Mouse (Mus musculus) cerebellum, adult (tissue): ENCODE data around the gene Cit.

Source experiments
- ATAC-seq: cut with Nextera tagmentation; 2 replicates; pipeline ENCODE4 v1.9.2; 2017; ENCODE audit warnings: mild to moderate bottlenecking, moderate library complexity, mixed read lengths; ENCODE audit not compliant: insufficient number of reproducible peaks, low FRiP score, low TSS enrichment

Gene Cit

DNA sequence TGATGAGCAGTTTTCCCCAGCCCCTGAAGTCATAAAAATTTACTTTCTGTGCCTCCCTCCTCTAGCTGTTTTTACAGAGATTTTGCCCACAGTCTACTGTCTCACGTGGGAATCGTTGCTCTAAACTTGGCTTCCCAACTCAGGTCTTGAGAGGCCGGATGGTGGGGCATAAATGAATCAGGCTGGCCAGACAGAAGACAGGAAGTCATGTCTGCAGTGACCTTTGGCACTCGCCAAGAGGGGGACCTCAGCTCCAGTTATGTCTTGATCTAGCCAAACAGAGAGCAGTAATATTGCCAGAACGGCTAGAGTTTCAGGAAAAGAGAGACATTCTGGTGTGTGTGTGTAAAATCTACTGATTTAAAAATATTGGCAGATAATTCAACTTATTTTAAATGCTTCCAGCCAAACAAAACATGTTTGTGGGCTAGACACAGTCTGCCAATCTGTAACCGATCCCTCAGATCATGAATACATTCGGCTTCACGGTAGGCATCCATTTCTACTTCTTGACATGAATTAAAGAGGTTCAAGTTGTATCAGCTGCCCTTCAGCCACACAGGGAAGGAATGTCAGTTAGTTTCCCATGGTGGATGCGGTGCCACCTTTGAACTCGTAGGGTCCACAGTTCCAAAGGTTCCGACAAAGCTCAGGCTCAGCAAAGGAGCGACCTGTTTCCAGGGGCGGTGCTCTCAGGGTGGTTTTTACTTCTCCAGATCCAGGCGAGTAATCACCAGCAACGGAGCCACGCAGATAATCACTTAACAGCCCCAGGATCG lies 5.4 kb downstream of the Cit start:
- no peak for ATAC-seq

DNA sequence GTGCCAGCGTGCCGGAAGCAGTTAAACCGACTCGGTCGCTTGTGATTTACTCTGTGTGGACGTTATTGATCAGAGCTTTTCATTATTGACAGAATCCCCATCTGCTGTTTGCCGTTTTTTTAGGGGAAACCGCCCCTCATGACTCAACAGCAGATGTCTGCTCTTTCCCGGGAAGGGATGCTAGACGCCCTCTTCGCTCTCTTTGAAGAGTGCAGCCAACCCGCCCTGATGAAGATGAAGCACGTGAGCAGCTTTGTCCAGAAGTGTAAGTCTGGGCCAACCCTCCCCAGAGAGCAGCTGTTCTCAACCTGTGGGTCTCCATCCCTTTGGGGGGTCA lies 5.9 kb downstream of the Cit start:
- ATAC-seq, result no peak

DNA sequence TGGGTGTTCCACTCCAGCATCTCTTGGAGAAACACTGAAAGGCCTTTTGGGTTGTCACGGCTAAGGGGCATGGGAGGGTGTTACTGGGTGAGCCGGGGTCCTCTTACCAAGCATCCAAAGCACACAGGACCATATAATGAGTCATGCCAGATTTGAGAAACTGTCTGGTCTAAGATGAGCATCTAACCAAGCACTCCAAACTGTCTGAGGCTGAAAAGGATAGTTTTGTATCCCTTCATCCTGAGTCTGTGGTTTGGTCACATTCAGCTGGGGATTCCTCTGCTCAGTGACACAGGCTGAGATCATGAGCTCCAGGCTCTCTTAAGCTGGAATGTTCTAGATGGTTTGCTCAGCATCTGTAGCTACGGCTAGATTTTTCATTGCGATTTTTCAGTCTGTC lies 7.4 kb downstream of the Cit start:
- ATAC-seq, result no peak

DNA sequence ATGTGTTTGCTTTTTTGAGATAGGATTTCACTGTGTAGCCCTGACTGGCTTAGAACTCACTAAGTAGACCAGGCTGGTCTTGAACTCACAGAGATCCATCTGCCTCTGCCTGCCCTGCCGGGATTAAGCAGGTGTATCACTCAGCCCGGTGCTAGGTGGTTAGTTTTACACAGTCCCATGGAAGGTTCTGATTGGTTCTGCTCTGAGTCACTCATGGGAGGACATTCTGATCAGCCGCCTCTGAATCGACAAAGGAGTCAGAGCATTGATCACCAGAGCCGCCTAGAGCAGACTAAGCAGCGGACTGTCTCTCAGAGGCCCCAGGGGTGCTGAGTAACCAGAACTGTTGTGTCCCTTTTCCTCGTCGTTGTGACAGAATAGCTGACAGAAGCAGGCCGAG lies 8.6 kb downstream of the Cit start:
- ATAC-seq, result no peak

DNA sequence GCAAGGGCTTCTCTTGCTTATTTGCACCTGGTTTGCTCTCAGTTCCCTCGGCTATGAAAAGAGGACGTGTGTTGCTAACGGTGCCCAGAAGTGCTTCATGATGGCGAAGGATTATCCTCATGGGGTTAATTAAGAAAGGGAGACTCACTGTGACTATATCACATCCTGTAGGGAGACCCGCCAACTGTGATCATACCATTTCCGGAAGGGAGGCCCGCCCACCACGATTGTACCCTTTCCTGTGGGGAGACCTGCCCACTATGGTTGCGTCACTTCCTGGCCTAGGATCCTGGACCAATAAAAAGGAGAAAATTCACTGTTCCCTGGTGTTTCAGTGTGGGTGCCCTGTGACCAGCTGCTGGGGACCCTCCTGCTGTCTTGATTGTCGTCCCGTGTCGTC lies 9.3 kb downstream of the Cit start:
- ATAC-seq, result no peak

DNA sequence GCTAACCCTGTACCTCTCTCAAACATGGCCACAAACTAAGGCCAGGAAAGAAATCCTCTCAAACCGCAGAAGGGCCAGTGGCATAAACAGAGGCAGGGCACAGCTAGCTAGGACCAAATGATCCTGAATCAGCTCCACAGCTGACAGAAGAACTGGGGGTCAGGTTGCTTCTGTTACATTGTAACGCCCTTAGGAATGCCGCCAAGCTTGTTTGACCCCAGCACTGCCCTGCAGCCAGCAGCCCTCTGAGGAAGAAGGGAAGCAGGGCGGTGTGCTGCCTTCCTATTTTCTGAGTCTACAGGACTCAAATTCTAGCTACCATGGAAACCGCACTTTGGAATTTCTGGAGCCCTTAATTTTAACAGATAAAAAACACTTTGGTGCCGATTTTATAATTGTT lies 13.6 kb downstream of the Cit start:
- no peak for ATAC-seq

DNA sequence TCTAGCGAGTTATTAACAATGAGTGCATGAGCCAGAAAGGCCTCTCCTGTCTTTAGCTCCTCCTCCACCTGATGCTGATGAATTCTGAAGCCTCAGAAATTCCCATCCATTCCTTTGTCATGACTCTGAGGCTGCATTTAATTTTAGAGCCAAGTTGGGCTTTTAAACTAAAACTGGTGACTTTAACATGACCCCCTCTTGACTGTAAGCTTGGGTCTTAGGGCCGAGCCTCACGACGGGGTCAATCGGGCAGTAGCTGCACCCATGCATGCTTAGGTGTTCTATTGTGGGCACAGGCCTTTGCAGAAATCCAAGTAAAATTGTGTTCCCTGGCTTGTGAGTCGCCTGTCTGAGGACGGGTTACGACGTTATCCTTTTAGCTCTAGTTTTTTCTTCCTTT lies 14.4 kb downstream of the Cit start:
- no peak for ATAC-seq

DNA sequence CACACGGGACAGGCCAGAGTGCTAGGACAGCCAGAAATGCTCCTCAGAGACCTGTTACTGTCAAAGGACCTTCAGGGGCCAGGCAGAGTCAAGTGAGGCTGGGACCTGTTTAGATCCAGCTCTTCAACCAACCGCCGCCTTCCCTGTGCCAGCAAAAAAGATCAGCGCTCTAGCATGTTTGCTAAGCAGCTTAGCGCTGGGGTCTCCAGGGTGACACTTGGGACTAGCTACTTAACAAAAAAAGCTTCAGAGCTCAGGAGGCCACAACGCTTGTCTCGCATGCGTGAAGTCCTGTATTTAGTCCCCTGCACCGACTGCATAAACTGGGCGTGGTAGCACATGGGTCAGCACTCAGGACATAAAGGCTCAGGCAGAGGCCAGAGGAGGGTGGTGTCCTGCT lies 16.9 kb downstream of the Cit start:
- ATAC-seq, result no peak

DNA sequence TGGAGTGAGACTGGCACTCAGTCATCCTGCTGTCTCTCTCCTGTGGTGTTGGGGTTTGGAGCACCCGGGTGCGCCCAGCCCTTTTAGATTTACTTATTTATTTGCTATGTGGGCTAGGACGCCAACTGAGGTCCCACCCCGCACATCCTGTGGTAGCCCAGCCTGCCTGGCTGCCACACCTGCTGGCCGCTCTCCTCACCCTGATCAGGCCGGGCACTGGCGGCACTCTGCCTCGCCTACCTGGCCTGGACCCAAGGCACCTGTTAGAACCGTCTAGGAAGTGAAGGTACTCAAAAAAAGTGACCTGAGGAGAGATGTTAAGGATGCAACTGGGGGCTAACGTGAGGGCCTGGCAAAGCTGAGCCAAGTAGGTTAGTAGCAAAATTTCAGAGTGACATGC lies 17.4 kb downstream of the Cit start:
- no peak for ATAC-seq

DNA sequence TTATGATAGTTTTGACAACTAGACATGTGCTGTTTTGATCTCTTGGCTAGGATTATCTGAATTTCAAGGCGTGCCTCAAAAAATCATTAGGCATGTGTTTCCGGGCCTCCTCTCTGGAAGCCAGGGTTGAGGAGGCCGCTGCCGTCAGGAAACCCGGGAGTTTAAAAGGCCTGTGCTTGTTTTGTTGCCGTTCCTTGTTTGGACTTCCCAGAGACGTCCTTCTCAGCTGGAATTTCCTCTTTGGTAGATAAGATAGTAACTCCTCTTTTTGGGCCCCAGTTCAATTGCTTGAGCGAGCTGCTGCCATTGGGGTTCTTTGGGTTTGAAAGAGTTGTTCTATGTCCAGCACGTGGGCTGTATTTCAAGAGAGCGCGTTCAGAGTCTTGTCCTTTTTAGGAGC lies 21.2 kb downstream of the Cit start:
- ATAC-seq, result no peak

DNA sequence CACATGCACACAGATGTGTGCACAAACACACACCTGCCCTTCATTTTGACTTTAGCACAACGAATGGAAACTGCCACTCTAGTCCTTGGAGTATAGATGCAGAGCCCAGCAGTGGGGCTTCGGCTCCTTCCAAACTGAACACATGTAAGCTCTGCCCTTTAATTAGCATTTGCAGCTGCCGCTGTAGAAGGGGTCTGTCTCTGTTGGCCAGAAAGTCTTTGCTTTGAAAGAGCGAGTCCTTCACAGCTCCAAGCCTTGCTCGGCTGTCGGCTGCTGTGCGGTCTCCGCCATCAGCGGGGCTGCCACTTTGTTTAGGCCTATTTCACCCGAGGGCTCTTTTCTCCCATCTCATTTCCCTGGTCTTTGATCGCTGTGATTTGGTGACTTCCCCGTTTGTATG lies 23.5 kb downstream of the Cit start:
- no peak for ATAC-seq

DNA sequence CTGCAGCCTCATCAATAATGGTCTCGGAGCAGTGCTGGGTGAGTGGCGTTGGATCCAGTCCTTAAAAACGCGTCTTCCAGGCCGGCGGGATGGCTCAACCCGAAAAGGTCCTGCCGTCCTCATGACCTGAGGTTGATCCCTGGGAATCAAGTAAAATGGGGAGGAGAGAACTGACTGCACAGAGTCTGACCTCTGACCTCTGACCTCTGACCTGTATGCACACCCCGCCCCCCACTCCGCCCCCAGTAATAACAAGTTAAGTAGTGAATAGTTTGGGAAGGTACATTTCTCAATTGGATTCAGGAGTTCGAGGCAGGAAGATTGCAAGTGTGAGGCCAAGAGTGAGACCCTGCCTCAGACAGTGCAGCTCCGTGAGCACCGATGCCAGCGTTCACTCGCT lies 24.1 kb downstream of the Cit start:
- no peak for ATAC-seq

DNA sequence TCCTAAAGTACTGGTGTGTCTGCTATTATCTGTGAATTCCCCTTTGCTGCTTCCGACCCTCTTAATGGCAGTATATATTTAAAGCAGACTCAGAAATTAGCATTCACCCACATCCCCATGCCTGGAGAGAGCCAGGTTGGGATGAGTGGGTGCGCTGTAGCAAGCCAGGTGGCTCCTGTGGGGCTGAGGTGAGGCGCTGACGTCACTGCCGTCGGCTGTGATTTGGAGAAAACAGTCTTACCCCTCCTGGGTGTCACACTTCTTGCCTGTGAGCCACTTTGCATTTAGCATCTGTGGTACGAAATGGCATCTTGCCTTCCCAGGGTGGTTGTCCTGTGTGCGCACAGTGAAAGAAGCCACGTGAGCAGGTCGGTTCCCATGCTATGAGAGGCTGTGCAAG lies 26.1 kb downstream of the Cit start:
- no peak for ATAC-seq

DNA sequence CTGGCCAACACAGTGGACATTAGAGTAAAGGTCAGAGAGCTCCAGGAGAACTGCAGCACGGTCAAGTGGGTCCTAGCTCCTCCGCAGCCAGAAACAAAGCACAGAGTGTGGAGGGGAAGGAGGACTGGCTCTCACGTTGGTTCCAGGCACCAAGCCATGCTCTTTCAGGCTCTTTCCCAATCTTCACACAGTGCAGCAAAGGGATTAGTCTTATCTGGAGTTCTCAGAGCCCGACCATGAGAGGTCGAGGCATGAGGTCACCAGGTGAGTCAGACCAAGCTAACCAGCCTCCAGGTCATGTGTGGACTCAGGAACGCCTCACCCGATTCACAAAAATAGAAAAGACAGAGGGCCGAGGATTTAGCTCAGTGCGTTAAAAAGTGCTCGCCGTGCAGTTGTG lies 27.0 kb downstream of the Cit start:
- ATAC-seq, result no peak

DNA sequence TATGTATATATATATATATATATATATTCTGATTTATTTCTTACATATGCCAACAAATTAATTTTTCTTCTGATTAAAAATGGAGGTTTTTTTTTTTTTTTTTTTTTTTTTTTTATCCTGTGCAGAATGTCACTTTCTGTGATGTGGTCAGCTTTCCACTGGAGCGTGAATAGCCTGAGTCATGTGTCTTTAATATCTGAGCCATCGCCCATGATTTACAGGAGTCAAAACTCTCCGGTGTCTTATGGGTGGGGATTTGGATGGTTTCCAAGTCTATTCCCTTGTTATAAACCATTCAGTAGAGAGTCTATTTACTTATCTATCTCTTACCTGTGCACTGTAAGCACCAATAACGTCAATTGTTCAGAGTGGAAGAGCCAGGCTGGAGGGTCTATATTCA lies 27.9 kb downstream of the Cit start:
- ATAC-seq, result no peak

DNA sequence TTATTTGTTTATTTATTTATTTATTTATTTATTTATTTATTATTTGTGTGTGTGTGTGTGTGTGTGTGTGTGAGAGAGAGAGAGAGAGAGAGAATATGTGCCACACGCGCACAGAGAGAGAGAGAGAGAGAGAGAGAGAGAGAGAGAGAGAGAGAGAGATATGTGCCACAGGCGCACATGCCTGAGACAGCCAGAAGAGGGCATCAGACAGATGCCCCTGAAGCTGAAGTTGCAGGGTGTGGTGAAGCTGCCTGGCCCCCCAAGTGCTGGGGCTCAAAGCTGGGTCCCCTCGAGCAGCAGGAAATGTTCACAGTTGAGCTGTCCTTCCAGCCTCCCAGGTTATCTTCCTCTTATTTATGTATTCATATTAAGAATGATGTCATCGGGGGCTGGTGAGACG lies 32.3 kb downstream of the Cit start:
- ATAC-seq, result no peak

DNA sequence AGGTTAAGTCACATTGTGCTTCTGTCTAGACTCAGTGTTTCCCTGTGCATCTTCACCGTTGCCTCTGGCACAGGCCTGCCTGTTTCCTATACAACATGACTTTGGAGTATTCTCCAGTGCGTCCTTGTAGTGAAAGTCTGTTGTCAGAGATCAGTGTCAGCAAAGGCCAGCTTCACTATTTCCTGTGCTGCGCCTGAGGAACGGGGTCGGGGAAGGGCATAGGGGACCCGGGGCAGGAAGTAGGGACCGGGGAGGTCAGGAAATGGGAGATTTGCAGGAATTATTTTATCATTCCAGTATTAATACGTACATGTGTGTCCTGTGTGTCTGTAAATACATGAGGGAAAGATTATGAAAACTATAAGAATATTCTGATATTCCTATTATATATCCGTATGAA lies 37.1 kb downstream of the Cit start:
- no peak for ATAC-seq

DNA sequence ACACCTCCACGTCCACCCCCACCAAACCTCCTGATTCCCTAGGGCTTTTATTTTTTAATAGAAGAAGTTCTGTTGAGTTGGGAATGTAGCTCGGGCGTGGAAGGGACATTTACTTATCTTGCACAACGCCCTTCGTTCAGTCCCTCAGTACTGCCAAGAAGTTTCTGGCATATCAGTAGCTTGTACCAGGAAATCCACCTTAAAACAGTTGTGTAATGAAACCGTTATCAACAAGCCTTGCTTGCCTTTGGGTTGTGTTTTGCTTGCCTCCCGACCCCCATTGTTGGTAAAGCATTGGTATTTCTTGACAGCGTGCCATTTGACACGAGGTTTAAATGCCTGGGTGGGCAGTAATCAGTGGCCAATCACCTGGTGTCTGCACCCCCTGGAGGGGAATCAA lies 39.4 kb downstream of the Cit start:
- no peak for ATAC-seq

DNA sequence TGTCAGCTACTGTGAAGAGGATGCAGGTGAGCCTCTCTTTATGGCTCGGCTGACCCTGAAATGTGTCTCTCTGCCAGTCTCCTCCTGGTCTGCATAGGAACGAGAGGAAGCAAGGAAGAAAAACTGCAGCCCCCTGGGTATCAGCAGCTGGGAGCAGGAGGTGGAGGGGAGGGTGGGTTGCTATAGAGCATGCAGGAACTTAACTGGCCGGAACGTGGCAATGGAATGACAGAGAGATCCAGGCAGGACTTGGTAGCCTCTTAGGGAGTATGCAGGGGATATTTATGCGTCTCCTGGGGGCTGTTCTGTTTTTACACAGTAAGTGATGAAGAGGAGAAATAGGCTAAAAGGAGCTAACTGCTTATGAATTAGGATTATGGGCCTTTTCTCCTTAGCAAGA lies 48.7 kb downstream of the Cit start:
- ATAC-seq, result no peak

DNA sequence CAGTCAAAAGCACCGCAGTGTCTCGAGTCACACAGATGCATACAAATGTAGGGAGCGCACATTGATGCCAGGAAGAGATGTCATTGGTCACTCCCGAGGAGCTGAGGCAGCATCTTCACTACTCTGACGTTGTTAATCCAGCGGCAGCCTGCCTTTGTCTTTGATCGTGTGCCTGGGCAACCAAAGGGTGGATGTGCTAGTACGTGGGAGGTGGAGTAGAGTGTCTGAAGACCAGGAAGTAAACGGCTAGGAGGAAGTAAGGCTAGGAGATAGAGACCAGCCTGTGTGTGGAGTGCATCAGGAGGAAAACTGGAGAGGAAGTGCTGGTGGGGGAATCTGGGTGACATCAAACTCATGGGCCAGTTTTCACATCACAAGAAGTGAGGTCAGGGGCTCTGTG lies 52.0 kb downstream of the Cit start:
- ATAC-seq, result no peak

DNA sequence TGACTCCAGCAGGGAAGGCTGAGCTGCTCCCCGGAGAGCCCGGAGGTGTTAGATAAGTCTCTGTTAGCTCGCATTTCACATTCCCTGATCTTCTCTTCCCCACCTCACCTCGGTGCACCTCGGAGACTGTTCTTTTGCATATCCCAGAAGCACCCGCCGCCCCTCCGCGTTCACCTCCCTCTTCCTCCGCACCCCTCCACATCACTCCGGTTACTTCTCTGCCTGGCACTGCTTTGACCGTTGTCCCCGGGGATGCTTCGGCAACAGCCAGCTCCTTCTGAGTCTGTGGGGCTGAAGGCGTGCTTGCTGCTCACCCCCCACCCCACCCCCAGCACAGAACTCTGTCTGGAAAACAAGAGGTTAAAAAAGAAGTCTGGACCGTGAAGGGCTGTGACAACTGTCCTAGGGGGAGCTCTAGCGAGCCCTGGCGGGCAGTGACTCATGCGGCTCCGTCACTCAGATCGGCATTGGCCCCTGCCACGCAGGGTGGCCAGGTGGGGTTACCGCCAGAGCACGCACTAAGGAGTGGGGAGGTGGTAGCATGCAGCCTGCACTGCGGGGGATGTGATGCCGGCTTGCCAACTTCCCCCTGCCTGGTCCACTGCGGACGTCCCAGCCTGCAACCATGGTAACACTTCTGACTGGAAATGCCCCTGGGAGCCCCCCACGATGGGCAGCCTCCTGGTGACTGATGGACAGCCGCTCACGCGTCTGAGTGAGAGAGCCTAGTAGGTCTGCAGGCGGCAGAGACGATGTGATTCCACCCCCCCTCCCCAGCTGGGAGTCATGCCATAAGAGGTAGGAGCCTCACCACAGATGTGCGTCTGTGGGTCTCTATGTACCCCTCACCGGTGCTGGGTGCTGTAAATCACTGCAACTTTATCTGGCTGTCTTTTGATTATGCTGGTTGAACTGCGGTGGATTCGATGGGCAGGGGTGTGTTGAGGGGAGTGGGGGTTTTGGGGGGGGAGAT lies 62.2 kb downstream of the Cit start:
- peak; percentile 72; the same call in 1 of the 2 replicates for ATAC-seq

DNA sequence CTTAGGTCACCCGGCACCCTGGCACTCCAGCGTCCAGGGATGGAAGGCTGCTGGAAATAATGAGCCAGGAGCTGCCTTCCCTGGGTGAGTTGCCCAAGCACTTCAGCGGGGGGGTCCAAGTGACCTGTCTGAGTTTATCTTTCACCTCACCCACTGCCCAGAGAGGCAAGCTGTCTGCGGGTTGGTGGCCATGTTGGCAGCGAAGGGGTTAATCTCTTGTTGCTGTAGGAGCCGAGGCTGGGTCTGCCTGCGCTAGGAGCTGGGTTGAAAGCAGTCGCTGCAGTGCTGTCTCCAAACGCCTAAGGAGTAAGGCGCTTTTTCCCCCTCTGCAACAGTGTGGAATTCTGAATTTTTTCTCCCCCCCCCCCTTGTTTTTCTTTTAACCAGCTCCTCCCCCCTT lies 63.2 kb downstream of the Cit start:
- no peak; the same call in 1 of the 2 replicates for ATAC-seq
